Mouse (Mus musculus): ENCODE results near the gene Tas2r143.

Tas2r143 gene

GRCm38 (mm10) chr6:42397041-42397657, 2.9 kb upstream of the Tas2r143 start:
- H3K9me3 ChIP-seq (ENCODE audit: low read length), result no peaks in the 10 kb centered on the region
- H3K4me3 ChIP-seq (replicated peaks; ENCODE audit: low read length), result no peak overlapping the region
- no peak for TF ChIP-seq NANOG (IDR thresholded peaks at IDR 0.05; ENCODE audit: borderline replicate concordance, low read length)
- H3K36me3 ChIP-seq (ENCODE audit: insufficient read depth, low read length), result no peaks in the 10 kb centered on the region
- H3K27me3 ChIP-seq (ENCODE audit: insufficient read depth, low read length), result peaks cover 4% of the 10 kb centered on the region
- no peaks in the 10 kb centered on the region for H3K4me1 ChIP-seq (replicated peaks; ENCODE audit: low read depth, low read length)

DNA sequence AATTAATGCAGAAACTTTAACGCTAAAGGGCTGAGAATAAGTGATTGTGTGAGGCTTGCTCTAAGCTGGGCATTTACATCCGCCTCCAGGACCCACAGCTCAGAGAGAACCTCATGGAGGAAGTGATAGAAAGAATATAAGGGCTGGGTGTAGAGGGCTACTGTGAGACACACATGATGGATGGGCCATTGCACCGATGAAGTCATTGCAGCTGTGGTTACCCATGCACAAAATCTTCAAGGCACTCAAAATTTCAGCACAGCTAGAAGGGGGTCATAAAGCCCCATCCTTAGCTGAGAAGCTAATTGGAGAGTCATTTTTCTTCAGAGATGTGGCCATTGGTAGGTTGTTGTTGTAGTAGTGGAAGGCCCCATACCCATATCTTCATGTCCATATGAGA, 1.8 kb upstream of the Tas2r143 start:
- H3K4me3 ChIP-seq (replicated peaks; ENCODE audit: low read length), result no peak overlapping the region
- H3K4me1 ChIP-seq (replicated peaks; ENCODE audit: low read depth, low read length), result no peaks in the 10 kb centered on the region
- H3K36me3 ChIP-seq (ENCODE audit: insufficient read depth, low read length), result no peaks in the 10 kb centered on the region
- H3K9me3 ChIP-seq (ENCODE audit: low read length), result no peaks in the 10 kb centered on the region
- TF ChIP-seq NANOG (IDR thresholded peaks at IDR 0.05; ENCODE audit: borderline replicate concordance, low read length) (no peak), CTCF (conservative IDR thresholded peaks at IDR 0.05; ENCODE audit: low read length) (no peak), POU5F1 (IDR thresholded peaks at IDR 0.05; ENCODE audit: borderline replicate concordance, low read length) (no peak)
- peaks cover 4% of the 10 kb centered on the region; the same call in 1 of the 2 replicates for H3K27me3 ChIP-seq (ENCODE audit: insufficient read depth, low read length)

DNA sequence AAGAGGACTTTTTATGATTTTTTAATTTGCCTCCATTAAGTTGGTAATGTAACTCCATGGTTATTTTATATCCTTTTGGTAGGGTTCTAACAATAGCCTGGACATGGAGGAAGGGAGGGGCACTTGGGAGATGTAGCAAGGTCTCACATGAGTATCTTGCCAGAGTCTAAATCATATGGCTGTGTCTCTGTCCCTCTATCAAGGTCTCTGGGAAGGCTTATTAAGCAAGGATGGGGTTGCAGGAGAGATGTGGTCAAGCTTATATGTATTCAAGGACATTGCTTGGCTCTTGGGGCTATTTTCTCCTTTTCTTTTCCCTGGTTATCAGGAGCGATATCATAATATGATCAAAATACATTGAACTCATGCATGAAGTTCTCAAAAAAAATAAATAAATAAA, 1.0 kb upstream of the Tas2r143 start:
- H3K27me3 ChIP-seq (ENCODE audit: insufficient read depth, low read length), result no peaks in the 10 kb centered on the region
- no peak overlapping the region for H3K4me3 ChIP-seq (replicated peaks; ENCODE audit: low read length)
- TF ChIP-seq CTCF (conservative IDR thresholded peaks at IDR 0.05; ENCODE audit: low read length), result no peak
- TF ChIP-seq POU5F1 (IDR thresholded peaks at IDR 0.05; ENCODE audit: borderline replicate concordance, low read length), result no peak
- TF ChIP-seq NANOG (IDR thresholded peaks at IDR 0.05; ENCODE audit: borderline replicate concordance, low read length), result no peak
- H3K4me1 ChIP-seq (replicated peaks; ENCODE audit: low read depth, low read length), result no peaks in the 10 kb centered on the region
- no peaks in the 10 kb centered on the region for H3K9me3 ChIP-seq (ENCODE audit: low read length)
- H3K36me3 ChIP-seq (ENCODE audit: insufficient read depth, low read length), result no peaks in the 10 kb centered on the region

GRCm38 (mm10) chr6:42405134-42405533, 5.1 kb downstream of the Tas2r143 start, which contains the start of gene Tas2r135:
Gene Tas2r135 (plus strand): TSS chr6:42405434.
- TF ChIP-seq NANOG (IDR thresholded peaks at IDR 0.05; ENCODE audit: borderline replicate concordance, low read length), result no peak
- TF ChIP-seq CTCF (conservative IDR thresholded peaks at IDR 0.05; ENCODE audit: low read length), result no peak
- no peak for TF ChIP-seq POU5F1 (IDR thresholded peaks at IDR 0.05; ENCODE audit: borderline replicate concordance, low read length)
- Histone ChIP-seq H3K9me3 (ENCODE audit: low read length) (no peaks in the 10 kb centered on the region), H3K27me3 (ENCODE audit: insufficient read depth, low read length) (no peaks in the 10 kb centered on the region), H3K4me1 (replicated peaks; ENCODE audit: low read depth, low read length) (no peaks in the 10 kb centered on the region), H3K4me3 (replicated peaks; ENCODE audit: low read length) (no peak within 1 kb of the TSS), H3K36me3 (ENCODE audit: insufficient read depth, low read length) (no peaks in the 10 kb centered on the region)

DNA sequence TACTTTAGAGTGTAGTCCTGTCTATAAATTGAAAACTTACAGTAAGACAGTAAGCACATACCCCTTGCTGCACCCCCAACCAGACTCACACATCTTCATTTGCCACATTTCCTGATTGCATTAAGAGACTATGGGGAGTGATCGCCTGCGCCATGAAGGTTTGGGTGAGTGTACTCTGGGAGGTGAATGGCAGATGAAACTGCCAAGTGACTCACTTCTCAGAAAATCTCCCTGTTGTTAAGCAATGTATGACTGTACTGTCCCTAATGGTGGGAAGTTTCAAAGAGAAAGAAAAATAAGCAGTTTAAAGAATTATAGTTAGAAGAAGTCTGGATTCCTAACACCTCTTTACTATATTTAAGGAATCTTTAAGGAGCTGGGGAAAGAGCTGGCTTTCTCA, 19.4 kb downstream of the Tas2r143 start:
- H3K27me3 ChIP-seq (ENCODE audit: insufficient read depth, low read length), result no peaks in the 10 kb centered on the region
- H3K36me3 ChIP-seq (ENCODE audit: insufficient read depth, low read length), result no peaks in the 10 kb centered on the region
- no peaks in the 10 kb centered on the region for H3K4me1 ChIP-seq (replicated peaks; ENCODE audit: low read depth, low read length)
- no peak for TF ChIP-seq POU5F1 (IDR thresholded peaks at IDR 0.05; ENCODE audit: borderline replicate concordance, low read length)
- TF ChIP-seq NANOG (IDR thresholded peaks at IDR 0.05; ENCODE audit: borderline replicate concordance, low read length), result no peak
- TF ChIP-seq CTCF (conservative IDR thresholded peaks at IDR 0.05; ENCODE audit: low read length), result no peak
- no peaks in the 10 kb centered on the region for H3K9me3 ChIP-seq (ENCODE audit: low read length)
- no peak overlapping the region for H3K4me3 ChIP-seq (replicated peaks; ENCODE audit: low read length)

GRCm38 (mm10) chr6:42421439-42421838, 21.4 kb downstream of the Tas2r143 start:
- no peaks in the 10 kb centered on the region for H3K4me1 ChIP-seq (replicated peaks; ENCODE audit: low read depth, low read length)
- TF ChIP-seq POU5F1 (IDR thresholded peaks at IDR 0.05; ENCODE audit: borderline replicate concordance, low read length), result no peak
- TF ChIP-seq NANOG (IDR thresholded peaks at IDR 0.05; ENCODE audit: borderline replicate concordance, low read length), result no peak
- TF ChIP-seq CTCF (conservative IDR thresholded peaks at IDR 0.05; ENCODE audit: low read length), result no peak
- no peaks in the 10 kb centered on the region for H3K9me3 ChIP-seq (ENCODE audit: low read length)
- H3K4me3 ChIP-seq (replicated peaks; ENCODE audit: low read length), result no peak overlapping the region
- no peaks in the 10 kb centered on the region for H3K27me3 ChIP-seq (ENCODE audit: insufficient read depth, low read length)
- no peaks in the 10 kb centered on the region for H3K36me3 ChIP-seq (ENCODE audit: insufficient read depth, low read length)

GRCm38 (mm10) chr6:42424472-42424871, 24.4 kb downstream of the Tas2r143 start:
- TF ChIP-seq CTCF (conservative IDR thresholded peaks at IDR 0.05; ENCODE audit: low read length) (no peak), NANOG (IDR thresholded peaks at IDR 0.05; ENCODE audit: borderline replicate concordance, low read length) (no peak), POU5F1 (IDR thresholded peaks at IDR 0.05; ENCODE audit: borderline replicate concordance, low read length) (no peak)
- no peaks in the 10 kb centered on the region for H3K27me3 ChIP-seq (ENCODE audit: insufficient read depth, low read length)

DNA sequence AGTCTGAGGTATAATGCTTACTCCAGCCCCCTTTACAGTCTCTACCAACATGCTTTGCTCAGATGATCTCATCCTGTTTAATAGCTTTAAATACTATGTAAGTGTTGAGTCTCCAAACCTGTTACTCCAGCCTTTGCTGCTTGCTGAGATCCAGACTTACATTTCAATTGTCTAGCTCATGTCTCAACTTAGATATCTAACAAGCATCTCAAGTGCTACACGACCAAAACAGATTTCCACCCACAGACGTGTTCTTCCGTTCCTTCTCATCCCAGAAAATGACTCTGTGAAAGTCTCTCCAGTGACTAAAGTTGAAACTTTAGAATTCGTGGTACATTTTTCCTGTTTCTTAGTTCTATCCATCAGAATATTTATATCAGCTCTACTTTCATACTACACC, 26.3 kb downstream of the Tas2r143 start:
- TF ChIP-seq NANOG (IDR thresholded peaks at IDR 0.05; ENCODE audit: borderline replicate concordance, low read length) (no peak), CTCF (conservative IDR thresholded peaks at IDR 0.05; ENCODE audit: low read length) (no peak), POU5F1 (IDR thresholded peaks at IDR 0.05; ENCODE audit: borderline replicate concordance, low read length) (no peak)
- Histone ChIP-seq H3K27me3 (ENCODE audit: insufficient read depth, low read length) (no peaks in the 10 kb centered on the region), H3K36me3 (ENCODE audit: insufficient read depth, low read length) (no peaks in the 10 kb centered on the region), H3K4me1 (replicated peaks; ENCODE audit: low read depth, low read length) (no peaks in the 10 kb centered on the region), H3K9me3 (ENCODE audit: low read length) (no peaks in the 10 kb centered on the region), H3K4me3 (replicated peaks; ENCODE audit: low read length) (no peak overlapping the region)

More at GRCm38 (mm10) chr6:42424472-42424871, 24.4 kb downstream of the Tas2r143 start:
- Histone ChIP-seq H3K36me3 (ENCODE audit: insufficient read depth, low read length) (no peaks in the 10 kb centered on the region), H3K4me1 (replicated peaks; ENCODE audit: low read depth, low read length) (no peaks in the 10 kb centered on the region), H3K9me3 (ENCODE audit: low read length) (no peaks in the 10 kb centered on the region), H3K4me3 (replicated peaks; ENCODE audit: low read length) (no peak overlapping the region)

DNA sequence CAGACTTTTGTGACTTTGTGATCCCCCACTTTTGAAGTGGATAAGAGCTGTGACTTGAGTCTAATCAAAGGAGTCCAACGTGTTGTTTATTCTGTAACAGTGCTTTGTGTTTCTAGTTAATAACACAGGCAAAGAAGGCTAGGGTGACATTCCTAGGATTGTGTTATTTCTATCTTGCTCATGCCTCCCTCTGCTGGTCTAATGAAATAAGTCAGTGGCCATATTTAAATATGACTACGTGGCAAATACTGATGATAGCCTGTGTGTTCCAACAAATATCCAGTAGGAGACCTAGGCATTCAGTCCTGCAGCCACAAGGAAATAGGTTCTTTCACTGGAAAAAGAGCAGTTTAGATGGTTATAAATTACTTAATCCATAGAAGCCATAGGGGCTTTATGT, 33.5 kb downstream of the Tas2r143 start:
- H3K4me3 ChIP-seq (replicated peaks; ENCODE audit: low read length), result no peak overlapping the region
- no peaks in the 10 kb centered on the region for H3K9me3 ChIP-seq (ENCODE audit: low read length)
- H3K4me1 ChIP-seq (replicated peaks; ENCODE audit: low read depth, low read length), result no peaks in the 10 kb centered on the region
- no peaks in the 10 kb centered on the region for H3K27me3 ChIP-seq (ENCODE audit: insufficient read depth, low read length)
- H3K36me3 ChIP-seq (ENCODE audit: insufficient read depth, low read length), result no peaks in the 10 kb centered on the region
- TF ChIP-seq CTCF (conservative IDR thresholded peaks at IDR 0.05; ENCODE audit: low read length), result no peak
- TF ChIP-seq POU5F1 (IDR thresholded peaks at IDR 0.05; ENCODE audit: borderline replicate concordance, low read length), result no peak
- no peak for TF ChIP-seq NANOG (IDR thresholded peaks at IDR 0.05; ENCODE audit: borderline replicate concordance, low read length)

Measured in E14TG2a.4 (cell line).